Mouse (Mus musculus) midbrain, embryonic 11.5 days (tissue): ENCODE results near the gene 2410015M20Rik. TPM values are rescaled to one million over a fixed set of nuclear protein-coding genes. Genes with fewer than 3 reads are reported as not detected.

Source experiments
- ATAC-seq: fragments of 200-750 bp; cut with Nextera tagmentation; 2 replicates; pipeline ENCODE4 v1.8.0; 2017; ENCODE audit warnings: moderate TSS enrichment, moderate library complexity; ENCODE audit not compliant: low FRiP score
- DNase-seq: peaks from one replicate; pipeline ENCODE4 v3.0.0; 2015; ENCODE audit warnings: low spot score; ENCODE audit errors: missing footprints
- H3K27ac ChIP-seq: fragments of 300-500 bp; sonication (generic); 2 replicates; pipeline ENCODE4 v1.5.1; 2014; ENCODE audit warnings: low read depth, low read length
- H3K27me3 ChIP-seq: fragments of 300-500 bp; sonication (generic); 2 replicates; pipeline ENCODE4 v1.6.1; 2014; ENCODE audit warnings: mild to moderate bottlenecking, low read length, moderate library complexity, mixed read lengths; ENCODE audit not compliant: control insufficient read depth, insufficient read depth
- H3K36me3 ChIP-seq: fragments of 300-500 bp; sonication (generic); 2 replicates; pipeline ENCODE4 v1.6.1; 2014; ENCODE audit warnings: mild to moderate bottlenecking, low read length, moderate library complexity, mixed read lengths; ENCODE audit not compliant: control insufficient read depth, insufficient read depth
- H3K4me1 ChIP-seq: fragments of 300-500 bp; sonication (generic); 2 replicates; pipeline ENCODE4 v1.6.1; 2014; ENCODE audit warnings: low read length; ENCODE audit not compliant: control insufficient read depth, insufficient read depth
- H3K4me2 ChIP-seq: fragments of 300-500 bp; sonication (generic); 2 replicates; pipeline ENCODE4 v1.6.1; 2014; ENCODE audit warnings: mild to moderate bottlenecking, moderate library complexity
- H3K4me3 ChIP-seq: fragments of 300-500 bp; sonication (generic); 2 replicates; pipeline ENCODE4 v1.5.1; 2014; ENCODE audit warnings: low read depth, low read length
- H3K9ac ChIP-seq: fragments of 300-500 bp; sonication (generic); 2 replicates; pipeline ENCODE4 v1.6.1; 2014; ENCODE audit warnings: low read length
- H3K9me3 ChIP-seq: fragments of 300-500 bp; sonication (generic); 2 replicates; pipeline ENCODE4 v1.6.1; 2016; ENCODE audit warnings: low read length; ENCODE audit not compliant: control insufficient read depth
- WGBS: fragments of 180-500 bp; shearing (Covaris S2); extraction: QIAGEN DNeasy Blood & Tissue Kit; methylation state at CpG from one replicate; pipeline ENCODE4 v1.1.7; 2014; 5-methylcytosine and 5-hydroxymethylcytosine counted together
- polyA plus RNA-seq: library from polyadenylated mRNA; unstranded; fragments of >200 nt; fragmentation: Nextera tagmentation; extraction: Ambion mirVana; gene quantifications from 2 replicates; pipeline ENCODE4 v1.2.1, GENCODE M21; 2014

2410015M20Rik gene
- polyA plus RNA-seq, 1 experiment from 2014 or later: 195 TPM

DNA sequence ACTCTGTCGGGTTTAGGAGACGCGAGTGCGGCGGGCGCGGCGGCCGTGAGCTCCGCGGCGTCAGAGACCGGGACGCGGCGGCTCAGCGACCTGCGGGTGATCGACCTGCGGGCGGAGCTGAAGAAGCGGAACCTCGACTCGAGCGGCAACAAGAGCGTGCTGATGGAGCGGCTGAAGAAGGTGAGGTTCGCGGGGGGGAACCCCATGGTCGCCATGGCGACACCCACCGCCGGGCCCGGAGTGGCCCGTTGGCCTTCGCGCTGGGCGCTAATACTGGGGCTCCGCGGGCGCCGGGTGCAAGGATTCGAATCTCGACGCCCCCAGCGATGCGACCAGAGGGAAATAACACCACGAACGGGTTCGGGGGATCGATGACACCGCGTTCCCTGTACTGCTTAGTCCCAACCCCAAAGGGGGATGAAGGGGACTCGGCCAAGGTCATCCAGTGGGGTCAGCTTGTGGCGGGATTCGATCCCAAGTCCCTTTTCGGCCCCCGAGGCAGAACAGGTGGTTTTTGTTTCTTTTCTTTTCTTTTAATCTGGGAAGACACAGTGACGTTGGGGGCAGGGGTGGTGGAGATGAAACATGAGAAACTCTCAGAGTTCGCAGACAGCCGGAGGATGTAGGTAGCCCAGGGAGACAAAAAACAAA lies 24.3 kb downstream of the 2410015M20Rik start:
- Histone ChIP-seq H3K36me3 (peaks cover 31% of the 10 kb centered on the region), H3K4me1 (peaks cover 30% of the 10 kb centered on the region), H3K9ac (peak overlapping the region; percentile 92), H3K27me3 (no peaks in the 10 kb centered on the region), H3K4me2 (peak overlapping the region; percentile 68), H3K4me3 (peak overlapping the region; percentile 81), H3K9me3 (no peaks in the 10 kb centered on the region), H3K27ac (peak overlapping the region; percentile 75)
- DNase-seq (peak; percentile 96), ATAC-seq (peak; percentile 45)
- under 1% methylated on average over 60 of the region's 61 CpGs for WGBS

DNA sequence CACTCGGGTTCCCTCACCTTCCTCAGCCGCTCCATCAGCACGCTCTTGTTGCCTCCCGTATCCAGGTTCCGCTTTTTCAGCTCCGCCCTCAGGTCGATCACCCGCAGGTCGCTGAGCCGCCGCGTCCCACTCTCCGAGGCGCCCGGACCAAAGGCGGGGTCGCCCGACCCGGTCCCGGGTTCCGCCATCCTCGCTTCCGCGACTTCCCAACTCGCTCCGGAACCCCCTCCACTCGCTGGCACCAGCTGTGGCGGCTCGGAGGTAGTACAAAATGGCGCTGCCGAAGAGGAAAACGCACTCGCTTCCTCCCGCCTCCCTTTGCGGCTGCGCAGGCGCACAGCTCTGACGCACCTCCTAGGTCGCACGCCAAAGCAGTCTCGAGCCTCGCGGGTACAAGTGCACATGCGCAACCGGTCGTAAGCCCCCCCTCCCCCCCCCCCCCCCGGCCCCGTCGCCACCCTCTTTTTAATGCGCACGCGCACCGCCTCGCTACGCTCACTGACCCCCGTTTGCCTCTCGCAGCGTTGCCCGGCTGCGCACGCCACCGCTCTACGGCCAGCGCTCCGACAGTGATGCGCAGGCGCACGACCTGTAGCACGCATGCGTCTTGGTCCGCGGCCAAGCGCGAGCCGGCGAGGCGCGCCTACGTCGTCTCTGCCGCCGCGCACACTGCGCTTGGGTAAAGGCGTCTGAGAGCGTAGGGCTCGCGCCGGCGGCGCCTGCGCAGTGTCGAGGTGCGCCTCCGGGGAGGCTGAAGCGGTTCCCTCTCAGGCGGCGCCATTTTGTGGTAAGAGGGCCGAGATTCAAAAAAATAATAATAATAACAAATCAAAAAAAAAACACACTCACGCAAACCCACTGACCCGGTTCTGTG lies 25.1 kb downstream of the 2410015M20Rik start, which contains the start of the genes Safb2 and Safb:
Safb2 (minus strand) TSS at position 329 of the 874 bp plus-strand sequence.
Safb (plus strand) TSS at position 569 of the 874 bp plus-strand sequence.
- Histone ChIP-seq H3K4me3 (peak within 1 kb of the TSS; percentile 81), H3K36me3 (peaks cover 24% of the 10 kb centered on the region), H3K9me3 (no peaks in the 10 kb centered on the region), H3K27me3 (no peaks in the 10 kb centered on the region), H3K4me1 (peaks cover 30% of the 10 kb centered on the region), H3K27ac (peak within 1 kb of the TSS; percentile 87), H3K9ac (peak within 1 kb of the TSS; percentile 92), H3K4me2 (peak within 1 kb of the TSS; percentile 91)
- under 1% methylated on average over 92 of the region's 101 CpGs for WGBS
- DNase-seq (peak; percentile 100), ATAC-seq (peak; percentile 95)

DNA sequence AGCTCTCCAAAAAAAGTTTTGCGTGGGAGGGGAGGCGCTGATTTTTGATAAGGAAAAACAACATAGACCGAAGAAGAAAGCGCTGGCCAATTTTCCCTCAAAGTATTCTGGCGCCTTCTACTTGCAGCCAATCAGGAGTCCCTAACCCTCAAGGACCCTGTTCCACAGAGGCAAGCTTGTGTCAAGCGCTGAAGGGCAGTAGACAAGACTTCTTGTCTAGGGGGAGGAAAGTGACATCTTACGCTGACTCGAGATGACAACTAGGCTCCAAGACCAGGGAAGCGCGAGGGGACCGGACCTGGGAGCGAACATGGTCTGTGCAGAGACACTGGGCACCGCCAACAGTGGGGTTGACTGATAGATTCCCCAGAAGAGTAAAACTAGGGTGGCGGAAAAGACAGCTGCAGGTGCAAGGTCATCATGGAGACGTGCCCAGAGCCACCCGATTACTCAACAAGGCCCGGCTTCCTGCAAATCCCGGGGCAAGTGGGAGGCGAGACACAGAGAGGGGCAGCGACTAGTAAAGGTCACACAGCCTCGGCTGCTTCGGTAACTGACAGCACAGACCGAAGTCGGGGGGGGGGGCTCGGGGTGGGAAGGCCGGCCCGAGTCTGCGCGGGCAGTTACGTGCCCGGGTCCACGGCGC lies 25.8 kb downstream of the 2410015M20Rik start:
- peak overlapping the region; percentile 91 for H3K4me2 ChIP-seq
- no peak for ATAC-seq
- H3K4me3 ChIP-seq: peak overlapping the region; percentile 81
- no peaks in the 10 kb centered on the region for H3K9me3 ChIP-seq
- H3K36me3 ChIP-seq: peaks cover 21% of the 10 kb centered on the region
- 4% methylated on average over 28 of the region's 33 CpGs for WGBS
- H3K4me1 ChIP-seq: peaks cover 30% of the 10 kb centered on the region
- H3K27ac ChIP-seq: peak overlapping the region; percentile 87
- no peaks in the 10 kb centered on the region for H3K27me3 ChIP-seq
- peak; percentile 87 for DNase-seq
- H3K9ac ChIP-seq: peak overlapping the region; percentile 88

DNA sequence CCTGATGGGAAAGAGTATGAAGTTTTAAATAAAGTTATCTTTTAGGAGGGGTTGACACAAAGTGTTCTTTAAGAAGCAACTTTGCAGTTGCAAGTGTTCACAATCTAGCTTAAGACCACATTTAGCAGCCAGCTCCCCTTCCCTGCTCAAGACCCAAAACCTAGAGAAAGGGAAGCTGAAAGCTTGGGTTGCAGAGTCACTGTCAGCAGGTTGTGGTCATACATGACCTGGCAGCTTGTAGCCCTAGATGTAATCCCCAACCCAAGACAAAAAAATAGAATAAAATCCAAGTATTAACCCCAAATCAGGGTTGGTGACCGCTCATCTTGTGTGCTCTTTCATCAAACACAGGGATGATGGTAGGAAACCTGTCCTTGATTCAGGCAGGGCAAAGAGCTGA lies 26.5 kb downstream of the 2410015M20Rik start:
- no peak for DNase-seq
- H3K4me3 ChIP-seq: peak overlapping the region; percentile 81
- WGBS: 71% methylated on average over 1 of the region's 1 CpGs
- H3K36me3 ChIP-seq: peaks cover 27% of the 10 kb centered on the region
- H3K4me2 ChIP-seq: peak overlapping the region; percentile 91
- no peak for ATAC-seq
- no peak overlapping the region for H3K27ac ChIP-seq
- H3K4me1 ChIP-seq: peaks cover 30% of the 10 kb centered on the region
- peak overlapping the region; percentile 88 for H3K9ac ChIP-seq
- no peaks in the 10 kb centered on the region for H3K27me3 ChIP-seq
- H3K9me3 ChIP-seq: no peaks in the 10 kb centered on the region

DNA sequence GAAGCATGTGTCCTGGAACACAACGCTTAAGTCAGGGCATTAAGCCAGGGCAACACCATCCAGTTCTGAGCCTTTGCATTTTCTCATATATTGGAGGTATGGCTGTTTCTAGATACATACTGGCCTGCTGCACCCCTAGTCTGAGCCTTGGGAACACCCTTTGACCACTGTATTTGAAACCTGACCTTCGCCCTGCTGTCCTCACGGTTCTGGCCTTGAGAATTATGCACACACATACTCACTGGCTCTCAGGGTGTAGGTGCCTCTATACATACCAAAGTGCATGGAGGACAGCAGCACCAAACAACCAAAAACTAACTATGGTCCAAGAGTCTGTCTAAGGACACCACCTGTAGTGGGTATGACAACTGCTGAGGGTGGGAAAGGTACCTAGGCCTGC lies 36.6 kb downstream of the 2410015M20Rik start:
- DNase-seq (no peak), ATAC-seq (no peak)
- Histone ChIP-seq H3K27me3 (no peaks in the 10 kb centered on the region), H3K4me3 (no peak overlapping the region), H3K4me2 (no peak overlapping the region), H3K4me1 (no peaks in the 10 kb centered on the region), H3K27ac (no peak overlapping the region), H3K9ac (no peak overlapping the region), H3K36me3 (peaks cover 53% of the 10 kb centered on the region), H3K9me3 (no peaks in the 10 kb centered on the region)
- 97% methylated on average over 3 of the region's 3 CpGs for WGBS

DNA sequence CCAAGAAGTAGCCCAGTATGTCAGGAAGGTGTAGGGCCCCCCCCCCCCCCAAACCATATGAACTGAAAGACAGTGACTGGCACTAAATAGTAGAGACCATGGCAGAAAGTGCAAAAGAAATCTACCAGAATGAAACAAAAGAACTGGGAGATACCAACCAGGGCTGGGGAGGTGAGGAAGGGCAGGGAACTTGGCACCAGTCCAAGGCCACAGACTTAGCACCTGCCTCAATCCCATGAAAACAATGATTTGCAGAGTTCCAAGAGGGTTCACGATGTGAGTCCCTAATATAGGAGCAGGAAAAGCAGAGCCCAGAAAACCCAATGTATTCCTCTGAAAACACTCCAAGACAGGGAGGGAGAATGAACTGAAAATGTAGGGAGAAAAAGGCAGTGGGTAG lies 37.4 kb downstream of the 2410015M20Rik start:
- no peak for DNase-seq
- peaks cover 53% of the 10 kb centered on the region for H3K36me3 ChIP-seq
- H3K4me2 ChIP-seq: no peak overlapping the region
- no peak overlapping the region for H3K4me3 ChIP-seq
- no peaks in the 10 kb centered on the region for H3K9me3 ChIP-seq
- H3K4me1 ChIP-seq: no peaks in the 10 kb centered on the region
- ATAC-seq: no peak
- H3K27me3 ChIP-seq: no peaks in the 10 kb centered on the region
- no peak overlapping the region for H3K27ac ChIP-seq
- WGBS: 83% methylated on average over 1 of the region's 1 CpGs
- H3K9ac ChIP-seq: no peak overlapping the region

GRCm38 (mm10) chr17:56570287-56570686 lies 39.3 kb downstream of the 2410015M20Rik start:
- 94% methylated on average over 4 of the region's 4 CpGs for WGBS
- no peak overlapping the region for H3K27ac ChIP-seq
- no peaks in the 10 kb centered on the region for H3K27me3 ChIP-seq
- no peak for ATAC-seq
- H3K4me3 ChIP-seq: no peak overlapping the region
- peaks cover 62% of the 10 kb centered on the region for H3K36me3 ChIP-seq
- no peak overlapping the region for H3K4me2 ChIP-seq
- DNase-seq: no peak
- H3K9ac ChIP-seq: no peak overlapping the region
- H3K4me1 ChIP-seq: no peaks in the 10 kb centered on the region
- no peaks in the 10 kb centered on the region for H3K9me3 ChIP-seq

DNA sequence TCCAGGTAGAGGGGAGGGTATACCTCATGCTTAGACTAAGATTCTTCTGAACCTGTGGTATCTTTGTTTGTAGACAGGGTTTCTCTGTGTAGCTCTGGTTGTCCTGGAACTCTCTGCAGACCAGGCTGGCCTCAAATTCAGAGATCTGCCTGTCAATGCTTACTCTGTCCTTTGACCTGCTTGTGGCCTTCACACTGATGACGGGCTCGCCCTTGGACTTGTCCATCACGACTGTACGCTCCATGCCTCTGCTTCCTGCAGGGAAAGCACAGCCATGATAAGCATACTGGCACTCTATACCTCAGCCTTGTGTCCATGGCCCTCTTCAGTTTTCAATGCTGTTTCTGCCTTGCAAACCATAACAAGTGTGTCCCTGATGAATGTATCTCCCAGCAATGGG lies 42.2 kb downstream of the 2410015M20Rik start:
- no peak overlapping the region for H3K27ac ChIP-seq
- peaks cover 65% of the 10 kb centered on the region for H3K36me3 ChIP-seq
- ATAC-seq (no peak), DNase-seq (no peak)
- no peaks in the 10 kb centered on the region for H3K4me1 ChIP-seq
- H3K27me3 ChIP-seq: no peaks in the 10 kb centered on the region
- no peak overlapping the region for H3K4me3 ChIP-seq
- H3K4me2 ChIP-seq: no peak overlapping the region
- 97% methylated on average over 4 of the region's 4 CpGs for WGBS
- no peaks in the 10 kb centered on the region for H3K9me3 ChIP-seq
- no peak overlapping the region for H3K9ac ChIP-seq
